Mouse (Mus musculus) gastrocnemius, postnatal 36 days (tissue): ENCODE results near the gene Dyrk1a. TPM values are rescaled to one million over a fixed set of nuclear protein-coding genes. Genes with fewer than 3 reads are reported as not detected.

Experiments used
- DNase-seq, 2 experiments: peaks; one replicate each; pipeline ENCODE4 v3.0.0; 2022
- intact Hi-C: fragments of 180-260 bp; cut with DNase I; formaldehyde crosslinking; loops from one replicate; pipeline ENCODE4 v1.15.1; 2025
- total RNA-seq, 2 experiments: library from RNA; stranded (reverse); gene quantifications; 2 replicates each; pipeline ENCODE4 v1.2.3; 2021

The Dyrk1a gene
- total RNA-seq, 2 experiments from 2014 or later: 78.6 to 82.9 TPM

DNA sequence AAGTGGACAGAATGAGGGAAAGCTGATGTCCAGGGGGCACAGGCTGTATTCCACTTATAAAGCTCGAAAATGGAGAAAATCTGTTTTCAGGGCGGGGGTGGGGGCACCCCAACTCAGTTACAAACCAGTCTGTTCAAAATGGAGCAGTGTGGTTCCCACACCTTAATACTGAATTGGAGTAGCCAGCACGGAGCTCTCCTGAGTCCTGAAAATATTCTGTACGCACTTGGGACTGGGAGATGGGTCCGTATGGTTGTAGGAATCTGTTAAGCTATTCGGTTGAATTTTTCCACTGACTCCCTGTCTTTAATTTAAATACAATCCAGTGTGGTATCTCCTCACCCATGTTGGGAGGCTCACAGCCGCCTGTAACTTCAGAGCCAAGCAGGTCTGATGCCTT is 14.5 kb upstream of the Dyrk1a start:
- intact Hi-C loops: no loop called here
- DNase-seq: no peak

GRCm38 (mm10) chr16:94556228-94556627 is 13.6 kb upstream of the Dyrk1a start:
- DNase-seq: no peak
- intact Hi-C loops: no loop called here

- intact Hi-C loops: no loop called here
- no peak for DNase-seq
These were observed 10.5 kb upstream of the Dyrk1a start for GRCm38 (mm10) chr16:94559282-94559681.

GRCm38 (mm10) chr16:94559782-94560181 is 10.0 kb upstream of the Dyrk1a start:
- no peak for DNase-seq
- intact Hi-C loops: no loop called here

DNA sequence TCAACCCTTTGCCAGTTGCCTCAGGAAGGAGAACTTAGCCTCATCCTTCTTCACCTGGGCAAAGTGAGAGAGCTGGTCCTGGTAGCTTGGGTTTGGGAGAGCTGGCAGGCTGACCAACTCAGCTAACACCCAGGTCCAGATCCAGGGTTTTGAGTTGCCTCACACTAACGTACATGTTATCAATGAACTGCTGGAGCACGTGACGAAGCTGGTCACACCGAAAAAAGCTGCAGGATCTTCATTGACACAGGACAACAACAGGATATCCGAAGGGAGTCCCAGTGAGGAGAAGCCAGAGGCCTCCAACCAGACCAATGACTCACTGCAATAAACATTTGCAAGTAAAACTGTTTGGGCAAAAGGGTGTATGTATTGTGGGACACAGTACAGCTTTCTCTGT is 9.2 kb upstream of the Dyrk1a start:
- intact Hi-C loops: no loop called here
- DNase-seq: no peak

- intact Hi-C loops: no loop called here
- DNase-seq: no peak
These were observed 3.7 kb upstream of the Dyrk1a start for GRCm38 (mm10) chr16:94566124-94566523.

- no peak for DNase-seq
- intact Hi-C loops: no loop called here
These were observed 2.8 kb upstream of the Dyrk1a start for GRCm38 (mm10) chr16:94566834-94567585.

- DNase-seq: no peak
- intact Hi-C loops: loop anchor here (2.0 kb wide), 1 partner anchor 41 kb away; the partner anchor contains the start of gene Vps26c
These were observed 2.1 kb upstream of the Dyrk1a start for GRCm38 (mm10) chr16:94567751-94568150.

- peak; percentile 77 to 81 for DNase-seq
- intact Hi-C loops: loop anchor here (2.0 kb wide), 1 partner anchor 42 kb away; the partner anchor contains the start of gene Vps26c
These were observed 1.2 kb upstream of the Dyrk1a start for GRCm38 (mm10) chr16:94568335-94569228.

DNA sequence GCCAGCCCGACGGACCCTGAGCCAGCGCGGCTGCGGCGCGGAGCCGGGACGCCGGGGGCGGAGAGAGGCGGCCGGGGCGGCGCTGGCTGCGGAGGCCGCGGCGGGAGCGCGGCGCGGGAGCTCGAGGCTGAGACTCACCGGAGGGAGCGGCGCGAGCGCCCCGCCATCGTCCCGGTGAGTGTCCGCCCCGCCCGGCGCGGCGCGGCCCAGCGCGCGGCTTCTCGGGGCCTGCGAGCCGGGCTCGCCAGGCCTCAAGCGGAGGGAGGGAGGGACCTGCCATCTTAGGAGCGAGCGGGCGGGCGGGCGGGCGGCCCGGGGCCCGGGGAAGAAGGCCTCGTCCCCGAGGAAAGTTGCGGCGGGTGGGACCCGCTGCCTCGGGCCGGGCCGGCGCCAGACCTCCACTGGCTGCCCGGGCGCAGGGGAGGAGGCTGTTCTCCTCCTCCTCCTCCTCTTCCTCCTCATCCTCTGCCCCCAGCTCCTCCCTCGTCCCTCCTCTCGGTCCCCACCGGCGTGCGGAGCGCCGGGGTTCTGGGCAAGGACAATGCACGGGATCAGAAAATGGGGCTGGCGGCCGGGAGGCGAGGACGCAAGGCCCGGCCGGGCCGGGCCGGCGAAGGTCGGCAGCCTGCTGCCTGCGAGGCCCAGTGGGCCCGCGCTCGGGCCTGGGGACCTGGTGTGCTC is 691 bp downstream of the Dyrk1a start:
- peak; percentile 42 to 69 for DNase-seq
- intact Hi-C loops: loop anchor here (2.0 kb wide), 1 partner anchor 48 kb away; no protein-coding TSS in a partner anchor

GRCm38 (mm10) chr16:94571111-94571993 is 1.5 kb downstream of the Dyrk1a start:
- intact Hi-C loops: loop anchor here (2.0 kb wide), 1 partner anchor 47 kb away; no protein-coding TSS in a partner anchor

DNA sequence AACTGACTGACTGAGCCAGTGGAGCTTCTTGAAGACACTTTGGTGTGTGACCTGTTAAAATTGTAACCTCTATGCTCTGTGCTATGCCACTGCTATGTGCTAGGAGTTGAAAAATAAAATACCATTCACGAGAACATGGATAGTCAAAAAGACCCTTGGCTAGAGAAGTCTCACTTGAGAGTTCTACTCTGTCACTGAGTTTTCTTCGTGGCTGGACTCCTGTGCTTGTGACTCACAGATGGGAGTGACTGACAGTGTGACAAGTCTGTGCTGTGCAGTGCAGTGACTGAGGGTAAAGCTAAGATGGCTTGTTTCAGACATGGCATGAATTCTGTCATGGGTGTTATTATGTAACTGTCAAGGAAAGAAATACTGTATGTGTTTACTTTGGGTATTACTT is 2.6 kb downstream of the Dyrk1a start:
- intact Hi-C loops: no loop called here
- no peak for DNase-seq

More at GRCm38 (mm10) chr16:94571111-94571993, 1.5 kb downstream of the Dyrk1a start:
- no peak for DNase-seq

DNA sequence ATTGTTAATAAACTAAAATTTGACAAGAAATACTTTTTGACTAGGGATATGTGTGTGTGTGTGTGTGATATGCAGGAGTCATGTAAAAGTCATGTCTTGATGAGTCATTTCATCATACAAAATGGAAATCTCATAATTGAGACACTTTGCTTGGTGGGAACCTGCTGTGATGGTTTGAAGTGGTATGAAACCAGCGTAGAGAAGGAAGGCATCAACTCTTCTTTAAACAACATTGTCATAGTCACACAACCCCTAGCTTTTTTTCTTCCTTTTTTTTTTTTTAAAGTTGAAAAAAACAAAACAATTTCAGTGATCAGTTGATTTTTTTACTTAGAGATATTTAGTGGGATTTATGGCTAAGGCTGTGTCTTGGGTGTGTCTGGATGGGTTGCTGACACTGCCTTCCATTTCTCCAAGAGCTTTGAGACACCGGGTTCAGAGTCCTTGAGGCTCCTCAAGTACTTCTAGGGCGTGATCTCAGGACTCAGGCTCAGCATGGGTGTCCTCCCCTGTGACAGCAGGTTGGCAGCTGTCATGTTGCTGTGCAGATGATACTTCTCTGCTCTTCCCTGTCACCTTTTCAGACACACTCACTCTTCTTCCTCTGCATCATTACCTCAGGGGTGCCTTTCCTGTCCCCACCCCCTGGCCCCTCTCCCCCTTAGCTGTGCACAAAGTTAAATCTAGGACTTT is 4.4 kb downstream of the Dyrk1a start:
- no peak for DNase-seq
- intact Hi-C loops: no loop called here

- intact Hi-C loops: no loop called here
- DNase-seq: no peak
These were observed 4.9 kb downstream of the Dyrk1a start for GRCm38 (mm10) chr16:94574718-94575094.

- no peak for DNase-seq
- intact Hi-C loops: no loop called here
These were observed 5.9 kb downstream of the Dyrk1a start for GRCm38 (mm10) chr16:94575757-94576156.

DNA sequence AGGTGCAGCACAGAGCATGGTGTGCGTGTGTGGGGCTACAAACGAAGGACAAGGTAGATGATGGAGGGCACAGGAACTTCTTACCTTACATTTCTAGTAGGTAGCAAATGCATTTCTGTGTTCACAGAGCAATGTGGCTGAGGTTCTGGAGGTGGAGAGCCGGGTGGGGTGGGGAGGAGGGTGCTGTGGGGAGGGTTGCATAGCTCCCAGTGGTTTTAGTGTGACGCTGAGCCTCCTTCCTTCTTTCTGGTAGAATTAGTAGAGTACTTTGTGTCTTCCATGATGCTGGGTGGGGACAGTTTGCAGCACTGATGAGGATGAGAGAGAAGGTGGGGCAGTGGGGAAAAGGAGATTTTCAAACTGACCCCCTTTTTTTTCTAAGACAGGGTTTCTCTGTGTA is 9.5 kb downstream of the Dyrk1a start:
- intact Hi-C loops: no loop called here
- no peak for DNase-seq

DNA sequence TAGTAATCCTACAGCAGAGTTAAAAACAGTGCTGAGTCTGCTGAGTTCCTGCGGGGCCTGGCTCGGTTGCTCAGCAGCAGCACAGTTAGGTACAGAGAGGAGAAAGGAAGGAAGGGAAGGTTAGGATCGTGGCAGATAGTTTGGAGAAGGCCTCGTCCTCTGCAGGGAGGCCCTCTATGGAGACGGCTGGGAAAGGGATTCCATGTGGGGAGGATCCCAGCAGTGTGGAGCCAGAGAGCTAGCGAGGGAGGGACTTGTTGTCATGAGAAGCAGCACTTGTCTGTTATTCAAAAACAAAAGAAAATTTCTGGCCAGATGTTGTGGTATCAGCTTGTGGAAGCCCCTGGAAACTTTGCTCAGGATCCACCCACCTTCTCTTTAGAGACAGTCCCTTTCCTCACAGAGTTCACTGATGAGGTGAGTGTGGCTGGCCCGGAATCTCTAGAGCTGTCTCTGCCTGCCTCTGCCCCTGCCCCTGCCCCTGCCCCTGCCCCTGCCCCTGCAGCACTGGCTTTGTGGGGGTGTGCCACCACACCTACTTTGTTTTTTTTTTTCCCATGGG is 11.1 kb downstream of the Dyrk1a start:
- DNase-seq: peak in 1 of 2 experiments; percentile 12
- intact Hi-C loops: no loop called here

DNA sequence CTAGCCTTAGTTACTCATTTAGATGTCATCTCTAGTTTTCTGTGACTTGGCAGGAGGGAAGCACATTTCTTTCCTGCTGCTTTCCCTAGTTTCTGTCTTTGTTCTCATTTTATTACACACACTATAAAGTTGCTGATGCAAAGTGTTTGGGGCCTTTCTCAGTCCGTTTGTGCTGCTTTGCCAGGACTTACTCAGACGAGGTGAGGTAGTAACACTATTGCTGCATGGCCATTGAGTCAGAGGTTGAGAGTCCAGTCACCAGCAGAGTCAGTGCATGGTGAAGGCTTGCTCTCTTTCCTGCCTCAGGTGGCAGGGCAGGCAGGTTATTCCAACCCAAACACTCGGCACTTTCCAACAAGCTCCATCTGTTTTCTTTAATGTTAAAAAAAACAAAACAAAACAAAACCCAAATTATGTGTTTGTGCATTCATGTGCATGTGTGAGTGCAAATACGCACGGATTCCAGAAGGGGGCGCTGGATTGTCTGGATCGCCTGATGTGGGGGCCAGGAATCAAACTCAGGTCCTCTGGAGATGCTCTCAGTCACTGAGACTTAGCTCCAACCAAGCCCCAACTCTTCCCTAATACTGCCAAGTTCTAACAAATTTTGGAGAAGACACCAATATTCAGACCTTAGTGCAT is 16.7 kb downstream of the Dyrk1a start:
- intact Hi-C loops: no loop called here
- DNase-seq: no peak
